Mouse (Mus musculus) R1 (cell line): ENCODE results near the gene Ksr2.

ENCODE experiments used
- DNase-seq: peaks from one replicate; pipeline ENCODE4 v3.0.0-alpha.2; 2018; ENCODE audit warnings: low read depth, low spot score

Ksr2 gene

DNA sequence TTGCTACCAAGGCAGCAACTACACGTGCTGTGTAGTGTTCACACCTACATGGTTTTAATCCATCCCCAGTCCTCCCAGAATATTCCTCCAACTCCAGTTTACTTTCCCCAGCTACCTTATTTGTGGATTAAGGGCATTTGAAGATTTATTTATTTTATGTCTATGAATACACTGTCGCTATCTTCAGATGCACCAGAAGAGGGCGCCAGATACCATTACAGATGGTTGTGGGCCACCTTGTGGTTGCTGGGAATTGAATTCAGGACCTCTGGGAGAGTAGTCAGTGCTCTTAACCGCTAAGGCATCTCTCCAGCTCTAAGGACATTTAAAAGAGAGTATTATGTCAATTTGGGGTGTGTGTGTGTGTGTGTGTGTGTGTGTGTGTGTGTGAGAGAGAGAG is 108.7 kb downstream of the Ksr2 start:
- no peak for DNase-seq

GRCm38 (mm10) chr5:117523010-117523409 is 109.2 kb downstream of the Ksr2 start:
- no peak for DNase-seq

DNA sequence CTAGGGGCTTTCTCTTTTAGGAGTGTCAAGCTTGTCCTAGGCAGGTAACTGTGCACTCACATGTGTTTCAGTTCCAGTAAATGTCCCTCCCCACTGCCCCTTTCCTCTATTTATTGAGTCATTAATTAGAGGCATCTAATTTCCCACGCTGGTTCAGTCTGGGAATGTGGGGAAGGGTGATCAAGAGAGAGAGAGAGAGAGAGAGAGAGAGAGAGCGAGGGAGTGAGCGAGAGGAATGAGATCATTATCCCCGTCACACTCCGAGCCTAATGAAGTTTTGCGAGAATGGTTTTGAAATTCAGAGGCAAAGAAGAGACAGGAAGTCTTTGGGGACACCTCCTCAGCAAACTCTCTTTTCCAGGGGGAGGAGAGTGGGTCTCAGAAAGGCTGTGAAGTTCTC is 117.2 kb downstream of the Ksr2 start:
- no peak for DNase-seq

GRCm38 (mm10) chr5:117539221-117539620 is 125.4 kb downstream of the Ksr2 start:
- DNase-seq, result no peak

- DNase-seq, result no peak
Observed at GRCm38 (mm10) chr5:117541654-117542053, 127.9 kb downstream of the Ksr2 start.

- DNase-seq, result no peak
Observed at GRCm38 (mm10) chr5:117546694-117547268, 133.0 kb downstream of the Ksr2 start.

DNA sequence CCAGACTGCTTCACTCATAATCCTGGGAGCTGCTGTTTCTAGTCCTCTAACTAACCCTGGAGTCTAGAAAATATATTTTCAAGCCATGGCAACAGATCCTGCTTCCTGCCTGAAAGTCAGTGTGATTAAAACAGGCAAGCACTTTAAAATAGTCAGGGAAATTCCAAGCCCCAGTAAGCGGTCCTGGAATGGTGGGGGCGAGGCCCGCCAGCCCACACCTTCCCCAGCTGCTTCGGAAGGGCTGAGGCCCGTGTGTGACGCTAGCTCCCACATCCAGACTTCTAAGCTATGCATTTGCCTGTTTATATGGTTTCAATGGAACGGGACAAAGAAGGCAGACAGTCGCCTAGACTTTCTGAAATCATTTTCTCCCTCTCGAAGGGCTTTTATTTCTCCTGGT is 137.2 kb downstream of the Ksr2 start:
- no peak for DNase-seq

GRCm38 (mm10) chr5:117552096-117552495 is 138.3 kb downstream of the Ksr2 start:
- peak; percentile 21 for DNase-seq

DNA sequence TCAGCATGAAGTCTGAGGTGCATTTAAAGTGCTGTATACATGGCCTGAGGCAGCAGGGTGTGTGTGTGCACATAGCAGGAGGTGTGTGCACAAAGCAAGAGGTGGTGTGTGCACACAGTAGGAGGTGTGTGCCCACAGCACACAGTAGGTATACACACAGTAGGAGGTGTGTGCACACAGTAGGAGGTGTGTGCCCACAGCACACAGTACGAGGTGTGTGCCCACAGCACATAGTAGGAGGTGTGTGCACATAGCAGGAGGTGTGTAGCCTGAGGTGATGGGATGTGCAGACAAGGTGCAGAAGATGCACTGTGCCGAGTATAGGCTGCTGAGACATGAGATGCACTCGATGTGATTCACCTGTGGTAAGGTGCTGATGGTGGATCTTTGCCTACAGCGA is 140.7 kb downstream of the Ksr2 start:
- DNase-seq, result no peak

DNA sequence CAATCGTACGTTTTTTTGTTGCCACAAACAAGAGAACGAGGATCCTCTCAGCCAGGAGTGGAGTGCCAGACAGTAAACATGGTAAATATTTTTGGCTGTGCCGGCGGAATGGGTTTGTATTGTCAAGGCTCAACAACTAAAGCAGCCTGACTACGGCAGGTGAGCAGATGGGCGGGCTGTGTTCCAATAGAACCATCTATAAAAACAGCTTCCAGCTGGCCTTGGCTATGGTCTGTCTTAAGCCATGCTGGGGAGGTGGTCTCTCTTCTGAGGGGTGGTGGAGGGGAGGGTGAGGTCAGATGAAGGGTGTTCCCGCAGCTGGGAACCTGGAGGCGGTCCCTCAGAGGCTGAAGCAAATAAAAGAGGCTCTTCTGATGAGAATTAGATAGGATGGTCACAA is 142.8 kb downstream of the Ksr2 start:
- DNase-seq, result no peak

DNA sequence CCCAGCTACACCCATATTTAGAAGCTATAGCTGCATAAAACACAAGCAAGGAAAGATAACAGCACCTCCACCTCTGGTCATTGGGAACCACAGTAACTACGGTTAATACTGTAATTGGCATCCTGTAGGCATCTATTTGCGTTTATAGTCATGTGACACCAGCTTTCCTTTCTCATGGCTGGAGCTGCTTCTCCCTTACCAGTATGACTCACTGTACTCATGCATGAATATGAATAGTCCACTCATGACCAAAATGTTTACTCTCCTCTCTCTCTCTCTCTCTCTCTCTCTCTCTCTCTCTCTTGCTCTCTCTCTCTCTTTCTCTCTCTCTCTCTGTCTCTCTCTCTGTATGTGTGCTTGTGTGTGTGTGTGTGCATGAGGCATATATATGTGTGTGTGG is 147.3 kb downstream of the Ksr2 start:
- DNase-seq, result no peak

DNA sequence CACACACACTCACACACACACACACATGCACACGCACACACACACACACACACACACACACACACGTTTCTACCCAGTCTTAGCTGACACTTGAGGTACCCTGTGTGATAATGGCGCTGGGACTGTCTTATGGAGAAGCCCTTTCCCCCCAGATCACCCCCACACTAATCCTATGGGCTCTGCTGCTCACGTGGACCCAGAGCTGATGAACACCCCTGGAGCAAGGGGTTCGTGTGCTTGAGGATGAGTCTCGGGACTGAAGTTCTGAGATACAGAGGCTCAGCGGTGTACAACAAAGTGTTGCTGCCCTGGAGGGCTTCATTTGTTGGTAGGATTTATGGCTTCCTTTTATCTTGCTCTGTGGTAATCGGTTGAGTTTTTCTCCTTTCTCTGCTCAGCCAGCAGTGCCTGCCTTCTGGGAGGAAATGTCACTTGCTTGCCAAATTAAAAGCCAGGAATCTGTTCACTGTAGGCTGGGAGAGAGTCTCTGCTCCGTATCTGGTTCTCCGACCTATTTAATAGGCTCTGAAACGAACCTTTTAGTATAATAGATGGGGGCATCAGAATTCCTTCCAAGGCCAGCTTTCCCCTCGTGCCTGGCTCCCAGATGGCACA is 152.4 kb downstream of the Ksr2 start:
- no peak for DNase-seq

DNA sequence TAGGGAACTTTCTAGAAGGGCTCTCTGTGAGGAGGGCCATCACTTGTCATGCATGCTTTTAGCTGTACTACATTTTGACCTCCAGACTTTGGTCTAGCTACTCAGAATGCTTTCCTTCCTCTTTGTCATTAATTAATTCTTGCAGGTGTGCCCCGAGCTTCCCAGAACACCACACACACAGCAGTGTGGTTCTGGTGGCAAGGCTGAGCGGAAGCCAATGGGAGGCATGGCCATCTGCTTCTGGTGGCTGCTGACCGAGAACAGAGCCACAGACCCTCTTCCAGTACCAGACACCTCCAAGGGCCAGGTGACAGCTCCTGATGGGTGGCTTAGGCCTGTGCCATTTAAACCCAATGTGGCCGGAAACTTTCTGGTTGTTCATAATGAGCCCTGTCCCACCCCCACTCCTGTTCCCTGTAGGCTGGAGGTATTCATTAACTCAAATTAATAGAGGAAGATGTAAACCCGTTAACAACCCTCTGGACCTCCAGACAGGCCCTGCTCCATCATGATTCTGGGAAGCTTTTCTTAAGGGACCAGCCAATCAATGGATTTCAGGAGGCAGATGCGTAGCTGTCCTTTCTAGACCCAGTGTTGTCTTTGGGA is 155.5 kb downstream of the Ksr2 start:
- no peak for DNase-seq

- no peak for DNase-seq
Observed at GRCm38 (mm10) chr5:117572428-117572827, 158.6 kb downstream of the Ksr2 start.

DNA sequence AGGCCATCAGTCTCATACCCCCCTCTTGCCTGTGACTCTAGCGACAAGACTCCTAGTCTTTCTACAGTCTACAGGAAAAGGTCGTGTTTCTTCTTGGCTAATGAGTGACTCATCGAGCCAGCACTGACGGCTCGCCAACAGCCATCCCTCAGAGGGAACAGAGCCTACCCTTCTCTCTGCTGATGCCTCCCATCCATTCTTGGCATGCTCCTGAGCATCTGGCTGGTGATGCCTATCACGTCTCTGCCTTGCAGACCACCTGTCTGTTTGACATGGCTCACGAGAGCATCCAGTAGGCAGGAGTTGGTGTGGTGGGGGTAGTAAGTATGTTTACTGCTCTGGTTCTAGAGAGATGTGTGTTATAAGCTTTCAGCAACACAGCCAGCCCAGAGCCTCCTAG is 161.1 kb downstream of the Ksr2 start:
- DNase-seq, result no peak

DNA sequence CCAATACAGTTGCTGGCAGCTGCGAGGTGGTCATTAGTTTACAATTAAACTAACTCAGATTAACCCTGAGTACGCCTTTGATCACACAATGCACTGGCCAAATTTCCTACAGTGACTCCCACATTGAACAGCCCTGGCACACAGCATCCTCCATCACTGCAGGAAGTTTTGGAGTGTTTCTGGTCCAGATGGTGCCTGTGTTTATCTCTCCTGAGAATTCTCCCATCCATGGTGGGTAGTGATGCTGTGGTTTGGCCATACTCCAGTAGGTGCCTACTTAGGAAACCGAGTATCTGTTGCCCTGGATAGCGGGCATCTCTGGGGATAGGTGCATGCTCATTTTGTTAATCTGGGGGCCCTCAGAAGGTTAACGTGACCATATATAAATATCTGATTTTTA is 163.8 kb downstream of the Ksr2 start:
- no peak for DNase-seq

GRCm38 (mm10) chr5:117581711-117582110 is 167.9 kb downstream of the Ksr2 start:
- no peak for DNase-seq

DNA sequence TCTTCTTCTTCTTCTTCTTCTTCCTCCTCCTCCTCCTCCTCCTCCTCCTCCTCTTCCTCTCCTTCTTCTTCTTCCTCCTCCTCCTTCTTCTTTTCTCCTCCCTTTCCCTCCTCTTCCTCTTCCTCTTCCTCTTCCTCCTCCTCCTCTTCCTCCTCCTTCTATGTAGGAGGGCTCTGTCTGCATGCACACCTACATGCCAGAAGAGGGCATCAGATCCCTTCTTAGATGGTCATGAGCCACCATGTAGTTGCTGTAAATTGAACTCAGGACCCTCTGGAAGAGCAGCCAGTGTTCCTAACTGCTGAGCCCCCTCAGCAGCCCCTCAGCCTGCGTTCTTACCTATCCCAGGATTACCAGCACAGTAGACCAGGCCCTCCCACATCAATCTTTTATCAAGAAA is 170.6 kb downstream of the Ksr2 start:
- no peak for DNase-seq

DNA sequence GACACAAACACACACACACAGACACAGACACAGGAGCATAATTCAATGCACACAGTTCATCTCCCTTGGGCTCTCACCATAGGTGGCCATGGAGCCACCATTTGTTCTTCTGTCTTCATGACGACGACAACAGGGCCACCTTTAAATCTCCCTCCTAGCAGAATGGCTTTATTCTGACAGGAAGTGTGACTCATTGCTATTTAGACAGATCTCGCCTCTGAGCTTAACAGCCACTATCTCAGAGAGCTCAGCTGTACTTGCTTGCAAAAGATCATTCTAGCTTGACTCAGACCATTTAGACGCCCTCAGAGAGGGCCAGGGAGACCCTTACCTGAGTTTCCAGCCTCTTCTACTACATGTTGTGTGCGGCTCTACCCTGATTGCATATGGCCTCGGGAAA is 175.5 kb downstream of the Ksr2 start:
- no peak for DNase-seq

GRCm38 (mm10) chr5:117593273-117593672 is 179.5 kb downstream of the Ksr2 start:
- DNase-seq, result no peak

- no peak for DNase-seq
Observed at GRCm38 (mm10) chr5:117596803-117597202, 183.0 kb downstream of the Ksr2 start.

- DNase-seq, result peak; percentile 13
Observed at GRCm38 (mm10) chr5:117602026-117602425, 188.2 kb downstream of the Ksr2 start.

DNA sequence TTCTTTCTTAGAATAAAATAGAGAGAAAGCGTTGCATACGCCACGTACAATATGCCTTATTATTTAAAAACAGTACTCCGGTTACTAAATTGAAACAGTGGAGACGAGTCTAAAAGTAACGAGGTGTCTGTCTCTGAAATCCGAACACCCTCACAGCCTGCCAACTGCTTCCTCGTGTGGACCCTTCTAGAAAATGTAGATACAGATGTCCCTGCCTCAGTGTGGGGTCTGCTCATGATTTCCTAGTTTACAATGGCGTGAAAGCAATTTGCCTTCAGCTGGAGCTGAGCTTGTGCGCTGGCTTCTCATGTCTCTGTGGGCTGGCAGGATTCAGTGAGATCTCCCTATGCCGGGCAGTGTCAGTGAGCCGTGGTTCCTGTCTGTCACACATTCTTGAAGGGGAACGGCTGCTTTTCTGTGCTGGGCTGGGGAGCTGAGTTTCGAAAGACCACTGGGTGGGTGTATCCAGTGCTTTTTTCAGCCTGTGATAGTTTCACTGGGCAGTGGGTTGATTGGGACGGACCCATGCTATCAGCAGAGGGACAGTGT is 194.0 kb downstream of the Ksr2 start:
- no peak for DNase-seq
